Mouse (Mus musculus) left cerebral cortex, postnatal 25 days (tissue): ENCODE measurements around the gene Taf1d. TPM values are rescaled to one million over a fixed set of nuclear protein-coding genes. Genes with fewer than 3 reads are reported as not detected.

ENCODE experiments used
- microRNA-seq, 2 experiments: library from miRNA; unstranded; fragments of <30 nt; microRNA quantifications; one replicate each; pipeline ENCODE4 v1.2.0; 2022
- total RNA-seq, 2 experiments: library from RNA; stranded (reverse); gene quantifications; 2 replicates each; pipeline ENCODE4 v1.2.3; 2021

The Taf1d gene
- total RNA-seq, 2 experiments from 2014 or later = 25.8 to 28.8 TPM

Small RNAs within 50 kb of the gene (microRNA-seq; reads per million reads assigned to microRNA genes)
- gene Gm49349 = 0 reads per million in 2 experiments
- 0 reads per million in 2 experiments for gene mmu-mir-7650

Other genes with a start within 250 kb of the Taf1d start
- gene Hephl1, start 194.1 kb upstream of the Taf1d start, total RNA-seq = not detected
- 1 to 10 TPM; 8.1 to 8.7 TPM for gene Vstm5, start 67.2 kb upstream of the Taf1d start, total RNA-seq
- gene Med17, start 26.3 kb upstream of the Taf1d start, total RNA-seq = 10 to 100 TPM; 31.4 to 38.0 TPM
- gene 4931406C07Rik, start 234 bp downstream of the Taf1d start, total RNA-seq = 10 to 100 TPM; 17.0 to 21.6 TPM
- gene Cep295, start 51.6 kb downstream of the Taf1d start, total RNA-seq = 10 to 100 TPM; 19.1 to 21.6 TPM
- 1 to 10 TPM; 3.3 to 4.1 TPM for gene Smco4, start 187.2 kb downstream of the Taf1d start, total RNA-seq